Mouse (Mus musculus): ENCODE data around the gene 1190005I06Rik. TPM values are rescaled to one million over a fixed set of nuclear protein-coding genes. Genes with fewer than 3 reads are reported as not detected.
"Not testable (repeated sequence)": the region's sequence is repeated elsewhere in the genome, so short reads cannot be mapped to it uniquely, and the experiment has no call there.

Gene 1190005I06Rik
- 14.3 and 20.7 TPM in 2 replicates for polyA plus RNA-seq (2012; rRNA removed)

DNA sequence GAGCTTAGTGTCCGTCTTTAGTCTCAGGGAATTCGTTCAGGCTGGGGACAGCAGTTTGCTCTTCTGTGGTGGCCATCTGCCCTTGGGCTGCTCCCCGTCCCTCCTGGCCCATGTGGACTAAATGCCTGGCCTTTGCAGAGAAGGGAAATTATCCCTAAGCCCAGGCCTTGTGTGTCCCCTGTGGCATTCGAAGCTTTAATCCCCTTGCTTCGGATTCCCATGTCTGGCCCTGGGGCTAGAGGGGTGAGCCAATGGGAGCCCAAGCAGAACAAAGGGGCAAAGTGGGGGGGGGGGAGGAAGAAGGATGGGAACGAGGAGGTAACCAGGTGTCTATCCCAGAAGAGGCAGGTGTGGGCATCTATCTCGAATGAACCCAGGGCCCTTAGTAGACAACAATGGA is at the start of gene 1190005I06Rik:
Gene 1190005I06Rik (minus strand): TSS at position 101 of the 400 bp plus-strand sequence.
- DNase-seq (ENCODE audit: low read depth): no peak

DNA sequence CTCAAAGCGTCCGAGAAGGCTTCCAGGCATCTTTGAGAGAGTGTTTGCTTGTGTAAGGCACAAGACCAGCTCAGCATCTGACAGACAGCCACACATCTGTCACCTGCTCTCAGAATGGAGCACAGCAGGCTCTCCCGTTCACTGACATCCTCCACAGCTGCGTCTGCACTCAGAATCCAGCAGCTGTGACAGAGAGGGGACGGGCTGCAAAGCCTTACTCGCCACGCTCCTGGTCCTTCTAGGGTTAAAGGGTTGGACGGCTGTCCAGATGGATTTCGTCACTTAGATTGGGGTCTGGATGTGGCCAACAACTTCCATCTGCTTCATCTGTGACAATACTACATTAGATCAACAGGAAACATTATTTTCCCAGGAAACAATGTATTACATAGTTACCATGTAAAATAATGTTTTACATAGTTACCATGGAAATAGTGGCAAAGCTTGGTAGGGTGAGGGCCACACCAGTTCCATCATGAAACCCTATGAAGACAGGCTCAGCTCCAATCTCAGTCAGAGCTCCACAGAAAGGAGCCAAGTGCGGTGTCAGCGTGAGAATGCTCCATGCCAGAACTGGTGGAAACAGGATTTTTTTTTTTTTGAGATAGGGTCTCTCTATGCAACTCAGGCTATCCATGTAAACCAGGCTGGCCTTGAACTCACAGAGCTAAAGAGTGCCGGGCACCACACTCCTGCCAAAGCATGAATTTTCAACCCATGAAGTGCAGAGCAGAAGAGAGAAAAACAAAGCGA is 49.1 kb upstream of the 1190005I06Rik start:
- DNase-seq (ENCODE audit: low read depth): no peak

DNA sequence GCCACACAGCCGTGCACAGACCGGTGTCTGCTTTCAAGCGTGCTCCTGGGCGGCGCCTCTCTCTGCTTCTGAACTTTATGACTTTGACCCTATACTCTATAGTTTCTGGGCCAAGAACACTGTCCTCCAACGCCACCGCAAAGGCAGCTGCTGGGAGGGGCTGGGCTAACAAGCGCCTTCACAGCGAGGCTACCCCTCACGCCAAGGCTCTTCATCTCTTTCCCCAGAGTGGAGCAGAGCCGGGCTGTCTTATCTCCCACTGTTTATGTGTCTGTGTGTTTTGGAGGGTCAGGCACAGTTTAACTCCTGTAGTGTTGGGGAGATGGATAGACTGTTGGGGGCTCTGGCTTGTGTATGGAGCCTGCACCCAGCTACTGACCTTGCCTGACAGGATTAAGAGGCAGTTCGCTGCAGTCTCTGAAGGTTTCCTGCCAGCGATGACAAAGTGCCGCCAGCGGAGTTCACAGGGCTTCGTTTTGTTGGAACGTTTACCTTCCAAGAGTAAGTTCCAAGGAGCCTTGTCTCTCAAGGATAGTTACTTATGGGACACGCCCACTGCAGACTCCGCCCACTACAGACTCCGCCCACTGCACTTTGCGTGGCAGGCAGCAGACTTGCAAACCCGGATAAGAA is 46.5 kb upstream of the 1190005I06Rik start:
- DNase-seq (ENCODE audit: low read depth): no peak

DNA sequence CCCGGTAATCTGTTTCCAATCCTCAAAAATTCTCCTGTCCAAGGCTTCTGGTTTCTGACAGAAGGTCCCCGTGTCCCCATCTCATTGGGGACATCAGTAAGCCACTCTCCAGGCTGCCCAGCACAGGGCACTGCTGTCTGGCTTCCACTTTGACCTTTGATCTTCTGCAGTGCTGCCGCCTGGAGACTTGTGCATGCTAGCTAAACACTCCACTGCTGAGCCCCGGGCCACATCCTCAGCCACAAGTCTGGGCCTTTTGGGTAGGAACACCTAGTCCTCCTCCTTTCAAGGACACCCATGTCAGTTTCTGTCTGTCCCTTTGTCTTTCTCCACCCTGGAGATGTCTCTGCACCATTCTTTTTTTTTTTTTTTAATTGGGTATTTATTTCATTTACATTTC is 45.5 kb upstream of the 1190005I06Rik start:
- no peak for DNase-seq (ENCODE audit: low read depth)

DNA sequence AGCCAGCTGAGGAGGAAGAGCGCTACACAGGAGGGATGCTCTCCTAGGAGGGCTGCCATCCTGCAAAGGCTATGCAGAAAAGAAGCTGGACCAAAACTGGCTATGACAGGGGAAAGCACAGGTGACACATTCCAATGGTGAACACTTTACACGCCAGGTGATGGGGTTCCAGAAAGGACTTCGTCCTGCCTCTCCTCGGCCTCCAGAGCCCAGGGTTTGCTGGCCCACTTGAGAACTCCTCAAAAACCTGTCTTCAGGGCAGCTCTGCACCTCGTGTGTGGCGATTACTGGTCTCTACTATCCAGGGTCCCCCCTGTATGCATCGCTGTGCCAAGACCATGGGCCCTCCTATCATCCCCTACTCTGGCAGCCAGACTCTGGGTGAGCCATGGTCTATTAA is 41.1 kb upstream of the 1190005I06Rik start:
- no peak for DNase-seq (ENCODE audit: low read depth)

DNA sequence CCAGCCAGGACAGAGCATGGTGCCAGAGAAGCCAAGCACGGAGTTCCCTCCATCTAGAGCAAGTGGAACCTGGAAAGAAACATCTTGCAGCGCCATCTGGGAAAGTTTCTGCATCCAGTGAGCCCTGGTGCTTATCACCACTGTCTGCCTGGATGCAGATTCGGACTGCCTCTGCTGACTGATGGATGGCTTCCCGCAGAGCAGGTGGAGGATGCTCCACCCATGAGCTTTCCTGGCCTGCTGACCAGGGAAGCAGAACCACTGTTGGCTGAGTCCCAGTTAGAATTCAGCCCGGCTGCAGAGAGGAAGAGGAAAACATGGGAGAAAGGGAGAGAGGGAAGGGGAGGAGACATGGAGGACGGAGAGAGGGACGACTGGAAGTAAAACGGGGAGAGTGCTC is 40.4 kb upstream of the 1190005I06Rik start:
- no peak for DNase-seq (ENCODE audit: low read depth)

DNA sequence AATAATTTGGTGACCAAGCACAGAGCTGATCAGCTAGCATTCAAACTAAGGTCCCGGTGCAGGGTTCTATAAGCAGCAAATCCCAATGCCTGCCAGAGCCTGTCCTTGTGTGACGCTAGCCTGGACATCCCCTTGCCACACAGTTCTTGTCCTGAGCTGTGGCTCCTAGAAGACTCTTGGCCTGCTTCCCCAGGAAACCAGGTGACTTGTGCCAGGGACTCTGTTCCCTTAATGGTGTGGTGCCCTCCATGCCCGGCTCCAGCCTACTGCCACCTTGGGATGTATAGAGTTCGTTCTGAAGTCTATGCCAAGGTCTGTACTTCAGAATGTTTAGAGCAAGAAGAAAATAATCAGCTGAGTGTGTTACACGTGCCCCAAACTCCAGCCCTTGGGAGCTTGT is 39.1 kb upstream of the 1190005I06Rik start:
- no peak for DNase-seq (ENCODE audit: low read depth)

DNA sequence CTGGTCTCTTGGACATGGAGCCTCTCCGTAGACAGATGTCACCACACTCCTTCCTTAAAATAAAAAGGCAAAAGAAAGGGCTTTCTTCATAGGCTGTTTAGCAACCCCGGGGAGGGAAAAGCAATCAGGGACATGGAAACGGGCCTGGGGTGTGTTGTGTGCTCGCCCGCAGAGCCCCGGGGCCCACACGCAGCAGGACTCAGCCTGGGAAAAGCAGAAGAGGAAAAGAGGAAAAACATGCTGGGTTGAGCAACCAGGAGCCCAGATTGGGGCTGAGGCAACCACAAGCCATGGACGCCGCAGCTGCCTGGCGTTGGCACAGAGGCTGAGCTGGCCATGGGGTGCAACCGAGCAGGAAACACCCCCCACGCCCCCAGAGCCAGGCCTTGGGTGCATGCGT is 38.6 kb upstream of the 1190005I06Rik start:
- DNase-seq (ENCODE audit: low read depth): no peak

DNA sequence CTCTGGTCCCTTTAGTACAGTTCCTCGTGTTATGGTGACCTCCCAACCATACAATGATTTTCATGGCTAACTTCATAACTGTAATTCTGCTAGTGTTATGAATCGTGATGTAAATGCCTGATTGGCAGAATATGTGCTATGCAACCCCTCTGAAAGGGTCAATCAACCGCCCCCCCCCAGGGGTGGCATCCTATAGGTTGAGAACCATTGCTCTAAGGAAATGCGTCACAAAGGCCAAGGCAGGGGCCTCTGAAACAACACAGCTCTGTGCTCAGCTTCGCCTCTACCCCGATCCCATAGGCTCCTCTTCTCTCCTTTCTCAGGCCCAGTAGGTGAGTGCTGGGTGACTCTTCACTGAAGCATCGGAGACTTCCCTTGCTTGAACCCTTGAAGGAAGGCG is 38.2 kb upstream of the 1190005I06Rik start:
- DNase-seq (ENCODE audit: low read depth): no peak

DNA sequence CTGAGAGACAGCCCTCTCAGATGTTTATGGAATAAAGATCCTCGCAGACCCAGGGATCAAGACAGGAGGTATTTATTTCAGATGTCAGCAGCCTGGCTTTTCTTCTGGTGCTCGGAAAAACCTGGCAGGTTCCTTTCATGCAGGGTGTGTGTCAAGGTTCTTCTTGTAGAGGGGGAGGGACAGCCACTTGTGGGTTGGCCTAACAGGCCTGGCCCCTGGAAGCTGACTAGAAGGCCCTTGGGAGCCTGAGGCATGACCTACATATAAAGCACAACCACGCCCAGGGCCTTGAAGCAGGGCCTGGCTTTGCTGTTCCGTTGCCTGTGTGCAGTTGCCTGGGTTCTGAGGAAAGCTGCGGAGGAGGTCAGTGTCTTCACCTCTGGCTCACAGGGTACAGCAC is 37.7 kb upstream of the 1190005I06Rik start:
- DNase-seq (ENCODE audit: low read depth): no peak

DNA sequence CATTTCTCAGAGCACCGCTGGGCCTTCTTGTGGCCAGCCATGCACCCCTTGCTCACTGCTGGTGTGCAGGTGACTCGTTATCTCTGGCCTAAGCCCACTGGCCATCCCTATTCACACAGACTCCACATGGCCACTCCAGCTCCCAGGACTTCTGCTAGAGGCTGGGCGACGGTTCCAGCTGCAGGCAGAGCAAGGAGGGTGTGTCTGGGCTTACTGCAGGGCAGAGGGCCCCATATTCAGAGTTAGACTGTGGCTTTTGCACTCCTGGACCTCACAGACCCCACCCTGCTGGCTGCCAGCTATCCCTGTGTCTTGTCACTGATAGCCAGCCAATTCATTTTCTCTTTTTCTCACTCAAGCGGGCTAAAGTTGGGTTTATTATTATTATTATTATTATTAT is 36.6 kb upstream of the 1190005I06Rik start:
- DNase-seq (ENCODE audit: low read depth): no peak

DNA sequence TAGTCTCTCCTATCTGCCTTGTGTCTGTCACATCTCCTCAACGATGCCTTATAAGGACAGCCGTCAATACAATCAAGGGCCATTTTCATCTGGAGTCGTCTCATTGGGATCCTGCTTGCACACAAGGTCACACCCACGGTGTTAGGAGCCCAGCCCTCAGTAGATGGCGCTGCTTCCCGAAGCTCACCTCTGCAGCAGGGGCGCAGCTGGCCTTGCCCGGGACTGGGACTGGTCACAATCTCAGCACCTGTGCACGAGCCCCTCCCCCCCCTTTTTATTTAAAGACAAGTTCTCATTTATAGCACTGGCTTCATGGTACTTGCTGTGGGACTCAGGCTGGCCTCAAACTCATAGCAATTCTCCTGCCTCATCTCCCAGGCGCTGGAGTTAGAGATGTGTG is 36.2 kb upstream of the 1190005I06Rik start:
- no peak for DNase-seq (ENCODE audit: low read depth)

DNA sequence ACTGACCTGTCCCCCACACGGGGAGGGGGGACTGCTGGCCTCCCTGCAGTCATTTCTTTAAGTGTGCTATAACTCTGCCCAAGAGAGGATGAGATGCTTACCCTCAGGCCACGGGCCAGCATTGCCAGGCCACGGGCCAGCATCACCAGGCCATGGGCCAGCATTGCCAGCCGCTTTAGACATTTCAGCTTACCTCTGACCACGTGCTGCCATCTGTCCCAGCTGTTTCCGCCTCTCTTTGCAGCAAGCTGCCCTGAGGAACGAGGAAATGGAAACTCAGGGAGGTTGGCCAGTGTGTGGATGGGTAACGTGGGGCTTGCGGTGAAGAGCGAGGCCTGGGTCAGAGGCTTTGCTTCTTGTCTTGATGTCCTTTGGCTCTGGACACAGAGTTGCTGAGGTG is 33.7 kb upstream of the 1190005I06Rik start:
- DNase-seq (ENCODE audit: low read depth): no peak

DNA sequence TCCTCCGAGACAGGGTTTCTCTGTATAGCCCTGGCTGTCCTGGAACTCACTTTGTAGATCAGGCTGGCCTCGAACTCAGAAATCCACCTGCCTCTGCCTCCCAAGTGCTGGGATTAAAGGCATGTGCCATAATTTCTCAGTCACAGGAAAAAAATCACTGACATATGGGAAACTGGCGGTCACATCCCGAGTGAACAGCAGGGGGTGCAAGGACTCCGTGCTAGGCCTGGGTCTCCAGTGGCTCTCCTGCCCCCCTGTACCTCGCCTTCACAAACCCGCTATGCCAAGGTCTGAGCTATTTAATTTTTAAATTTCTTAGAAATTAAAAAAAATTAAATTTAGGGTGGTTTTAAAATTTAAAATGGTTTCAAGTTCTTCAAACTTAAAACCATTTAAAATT is 33.0 kb upstream of the 1190005I06Rik start:
- not testable (repeated sequence) for DNase-seq (ENCODE audit: low read depth)

DNA sequence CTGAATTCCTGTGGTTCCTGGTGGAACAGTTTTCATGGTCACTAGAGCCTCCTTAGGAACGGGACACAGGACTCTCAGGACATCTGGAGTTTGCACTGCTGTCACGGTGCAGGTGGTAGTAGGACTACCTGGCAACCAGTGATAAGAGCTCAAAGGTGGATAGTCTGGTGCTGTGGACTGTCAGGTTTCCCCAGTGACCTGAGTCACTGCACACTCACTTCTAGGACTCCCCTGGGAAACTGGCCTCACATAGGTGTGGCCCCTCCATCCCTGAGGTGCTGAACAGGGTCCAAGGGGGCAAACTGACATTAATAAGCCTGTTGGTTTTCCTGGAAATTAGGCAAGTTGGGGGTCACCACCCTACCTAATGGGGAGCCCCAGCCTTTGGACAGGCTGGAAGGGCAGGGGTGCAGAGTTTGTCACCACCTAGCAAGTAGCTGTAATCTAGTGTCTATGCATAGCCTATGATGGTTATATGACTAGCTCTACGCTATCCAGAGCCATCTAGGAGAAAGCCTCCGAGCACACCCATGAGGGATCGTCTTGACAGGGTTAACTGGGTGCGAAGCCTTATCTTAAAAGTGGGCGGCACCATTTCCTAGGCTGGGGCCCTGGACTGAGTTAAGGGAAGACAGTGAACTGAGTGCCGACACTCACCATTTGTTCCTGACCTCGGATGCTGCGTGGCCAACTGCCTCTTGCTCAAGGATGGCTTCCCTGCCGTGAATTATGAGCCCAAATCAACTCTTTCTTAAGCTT is 32.4 kb upstream of the 1190005I06Rik start:
- DNase-seq (ENCODE audit: low read depth): no peak

DNA sequence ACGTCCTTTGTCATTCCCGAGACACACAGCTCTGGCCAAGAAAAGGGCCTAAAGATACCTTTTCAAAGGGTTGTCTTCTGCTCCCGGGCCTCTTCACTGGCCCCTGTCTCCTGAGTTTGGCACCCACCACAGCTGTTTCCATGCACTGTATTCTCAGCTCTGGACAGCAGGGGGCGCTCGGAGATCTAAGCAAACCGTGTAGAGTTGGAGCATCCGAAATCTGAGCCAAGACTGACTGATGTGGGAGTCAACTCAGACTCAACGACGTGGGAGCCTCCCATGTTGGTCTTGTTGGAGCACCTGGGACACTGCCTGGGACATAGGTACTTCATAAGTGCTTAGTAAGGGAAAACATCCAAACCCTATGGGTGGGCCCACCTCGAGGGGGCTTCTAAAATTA is 31.0 kb upstream of the 1190005I06Rik start:
- no peak for DNase-seq (ENCODE audit: low read depth)

DNA sequence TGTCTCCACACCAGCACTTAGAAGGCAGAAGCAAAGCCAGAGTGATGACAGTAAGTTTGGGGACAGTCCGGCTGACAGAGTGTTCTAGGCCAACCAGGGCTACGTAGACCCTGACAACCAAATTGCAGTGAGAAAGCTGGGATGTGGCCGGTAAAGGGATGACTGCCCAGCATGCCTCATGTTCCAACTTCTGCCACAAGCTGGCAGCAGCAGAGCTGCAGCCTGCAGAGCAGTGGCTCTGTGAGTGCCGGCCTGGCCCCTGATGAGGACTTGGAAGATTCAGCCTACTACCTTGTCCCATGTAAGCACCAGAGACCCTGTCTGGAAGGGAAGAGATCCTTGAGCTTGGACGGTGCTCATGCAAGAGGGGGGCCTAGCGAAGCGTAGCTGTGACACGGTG is 28.3 kb upstream of the 1190005I06Rik start:
- DNase-seq (ENCODE audit: low read depth): no peak

DNA sequence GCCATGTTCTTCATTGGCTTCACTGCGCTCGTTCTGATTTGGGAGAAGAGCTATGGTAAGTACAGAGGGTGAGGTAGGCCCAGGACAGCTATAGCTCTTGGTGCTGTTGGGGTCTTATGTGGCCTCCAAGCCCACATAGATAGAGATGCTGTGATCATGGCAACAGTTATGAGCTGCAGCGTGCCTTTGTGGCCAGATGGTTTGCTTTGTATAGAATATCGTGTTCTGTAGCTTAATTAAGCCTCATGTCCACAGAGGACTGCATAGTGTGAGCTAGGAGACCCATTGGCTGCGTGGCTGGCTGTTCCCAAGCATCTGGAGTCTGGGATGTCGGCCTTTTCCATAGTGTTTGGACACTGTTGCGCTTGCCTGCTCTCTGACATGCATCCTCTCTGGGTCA is 25.9 kb upstream of the 1190005I06Rik start:
- no peak for DNase-seq (ENCODE audit: low read depth)

DNA sequence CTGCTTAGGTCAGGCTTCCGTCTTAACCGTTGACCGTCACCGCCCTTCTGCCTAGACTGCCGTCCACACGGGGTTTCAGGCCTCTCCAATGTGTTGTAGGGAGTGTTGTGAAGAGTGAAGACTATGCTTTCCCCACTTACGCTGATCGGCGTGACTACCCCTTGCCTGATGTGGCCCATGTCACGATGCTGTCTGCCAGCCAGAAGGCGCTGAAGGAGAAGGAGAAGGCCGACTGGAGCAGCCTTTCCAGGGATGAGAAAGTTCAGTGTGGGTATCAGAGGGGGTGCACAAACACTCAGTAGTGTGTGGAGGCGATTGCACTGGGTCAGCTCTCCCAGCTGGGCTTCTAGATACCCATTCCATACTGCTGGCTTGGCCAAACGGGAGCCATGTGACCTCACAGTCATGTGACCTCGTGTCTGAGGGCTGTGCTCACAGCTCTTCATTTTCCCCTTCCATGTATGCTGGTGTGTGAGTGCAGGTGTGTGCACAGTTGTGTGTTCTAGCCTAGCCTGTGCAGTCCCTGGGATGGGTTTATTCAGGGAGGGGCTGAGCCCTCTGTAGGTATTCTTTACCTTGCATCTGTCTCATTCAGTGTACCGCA is 25.3 kb upstream of the 1190005I06Rik start:
- no peak for DNase-seq (ENCODE audit: low read depth)

DNA sequence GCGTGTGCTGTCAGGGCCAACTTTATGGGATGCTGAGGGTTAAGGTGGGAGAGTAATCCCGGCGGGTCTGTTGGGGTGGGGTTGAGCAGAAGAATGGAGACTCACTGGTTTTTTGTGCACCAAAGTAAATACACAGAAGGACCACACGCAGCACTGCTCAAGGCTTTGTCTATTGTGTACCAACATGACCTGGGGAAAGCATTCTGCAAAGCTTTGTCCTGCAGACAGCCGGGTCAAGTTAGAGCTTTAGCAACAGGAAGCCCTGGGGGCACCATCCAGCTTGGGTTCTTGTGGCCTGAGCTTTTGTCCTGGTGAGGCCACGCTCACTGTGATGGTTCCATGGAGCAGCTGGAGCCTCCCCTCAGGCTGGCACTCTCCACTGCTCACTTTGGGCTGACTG is 24.3 kb upstream of the 1190005I06Rik start:
- no peak for DNase-seq (ENCODE audit: low read depth)

DNA sequence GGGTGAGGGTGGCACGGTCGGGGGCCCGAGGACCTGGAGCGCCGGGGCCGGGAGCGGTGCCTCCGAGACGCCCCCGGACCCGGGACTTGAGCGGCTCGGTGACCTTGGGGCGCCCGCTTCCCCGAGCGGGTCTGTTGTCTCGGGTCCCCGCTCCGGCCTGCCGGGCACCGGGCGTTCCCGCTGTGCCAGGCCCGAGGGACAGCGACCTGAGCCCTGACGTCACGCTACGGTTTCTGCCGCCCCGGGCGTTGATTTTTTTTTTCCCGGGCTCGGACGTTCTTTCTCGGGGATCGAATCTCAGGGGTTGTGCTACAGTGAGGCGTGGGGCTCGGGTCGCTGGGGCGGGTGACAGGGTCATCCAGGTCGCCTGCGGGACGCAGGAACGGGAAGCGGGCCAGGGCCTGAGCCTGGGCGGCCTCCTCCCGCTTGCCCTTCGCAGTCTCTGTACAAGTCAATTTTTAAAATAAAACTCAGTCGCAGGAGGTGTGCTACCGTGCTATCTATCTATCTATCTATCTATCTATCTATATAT is 21.0 kb upstream of the 1190005I06Rik start, which contains the start of gene Emc8:
Gene Emc8 (minus strand): TSS at position 200 of the 532 bp plus-strand sequence.
- no peak for DNase-seq (ENCODE audit: low read depth)

All from gonadal fat pad, adult 2 months (tissue).